8 mouse cellular contexts compared by ENCODE assay signal in genomic region chr5:125081318-125082101, GRCm38 (mm10).
A peak's percentile ranks its signal among the peaks of the same experiment; 100 is the strongest.
DNase-seq lines count a peak whose midpoint lies in the region; ATAC-seq lines count a peak whose summit lies in the region.

No protein-coding gene starts in this region.

- H3K36me3 ChIP-seq in stomach, embryonic 15.5 days, result peaks cover 50% of the 10 kb centered on the region

- H3K27ac ChIP-seq in stomach, embryonic 15.5 days, result peak overlapping the region; percentile 84

- no peak overlapping the region for H3K4me3 ChIP-seq in stomach, embryonic 15.5 days (replicated peaks)

- H3K27me3 ChIP-seq in stomach, embryonic 15.5 days (replicated peaks), result no peaks in the 10 kb centered on the region

- 43% methylated on average over 21 of the region's 21 CpGs for WGBS in stomach, embryonic 15.5 days

- H3K4me2 ChIP-seq in stomach, embryonic 15.5 days, result 0 out of 2 replicates have a peak overlapping the region, but pooled peaks have one; percentile 8

- no peaks in the 10 kb centered on the region for H3K9me3 ChIP-seq in stomach, embryonic 15.5 days

- DNase-seq in ZHBTc4 (ENCODE audit: low read depth, low spot score), result peak; percentile 18
- DNase-seq in cerebellum, adult 8-10 months, result peak; percentile 79
- peak; percentile 31 to 45 for DNase-seq in frontal cortex, postnatal 25 days (ENCODE audit: low spot score in 2 of 2)
- DNase-seq in heart, postnatal 4 days, result peak; percentile 93
- peak; percentile 58 to 71 for DNase-seq in layer of hippocampus, adult 8-10 months (ENCODE audit: low spot score in 2 of 2)
- DNase-seq in lung, postnatal 36 days, result peak; percentile 95

- peaks cover 15% of the 10 kb centered on the region for H3K4me1 ChIP-seq in stomach, embryonic 15.5 days

- H3K9ac ChIP-seq in stomach, embryonic 15.5 days, result no peak overlapping the region

- peak; percentile 74 for ATAC-seq in stomach, embryonic 15.5 days (ENCODE audit: insufficient read depth, low FRiP score, low read depth)
- ATAC-seq in erythroblast, adult 5-6 weeks (replicated peaks; ENCODE audit: low FRiP score, poor library complexity, severe bottlenecking), result no peak

Comparison
In these comparisons a context has a peak if more than half of its experiments do, and no peak if none do; other contexts are left out.
1. DNase-seq: peak in every context shown above with its lines; median percentile 95 in lung, postnatal 36 days; 93 in heart, postnatal 4 days; 79 in cerebellum, adult 8-10 months; 64 in layer of hippocampus, adult 8-10 months; 38 in frontal cortex, postnatal 25 days; 18 in ZHBTc4.